Mouse (Mus musculus) kidney, postnatal 14 days (tissue): Measurements from ENCODE around the gene I830077J02Rik.
A peak's percentile ranks its signal among the peaks of the same experiment; 100 is the strongest.
"Not testable (repeated sequence)": the region's sequence is repeated elsewhere in the genome, so short reads cannot be mapped to it uniquely, and the experiment has no call there.

Experiments used
- DNase-seq: peaks from one replicate; pipeline ENCODE4 v3.0.0; 2022; ENCODE audit warnings: mixed read lengths

Gene I830077J02Rik

GRCm38 (mm10) chr3:105932240-105933071 lies at the start of gene I830077J02Rik:
Gene I830077J02Rik (minus strand): TSS chr3:105932664.
- no peak for DNase-seq

- no peak for DNase-seq
Observed at GRCm38 (mm10) chr3:105974174-105974573, 41.7 kb upstream of the I830077J02Rik start.

- DNase-seq: no peak
Observed at GRCm38 (mm10) chr3:105973411-105973810, 40.9 kb upstream of the I830077J02Rik start, which contains the start of gene Ovgp1. Gene Ovgp1 (plus strand): TSS chr3:105973711.

- no peak for DNase-seq
Observed at GRCm38 (mm10) chr3:105971831-105972446, 39.5 kb upstream of the I830077J02Rik start.

- DNase-seq: no peak
Observed at GRCm38 (mm10) chr3:105960700-105961099, 28.2 kb upstream of the I830077J02Rik start.

- DNase-seq: no peak
Observed at GRCm38 (mm10) chr3:105959999-105960398, 27.5 kb upstream of the I830077J02Rik start, which contains the start of gene Atp5f1. Gene Atp5f1 (minus strand): TSS chr3:105960099.

- no peak for DNase-seq
Observed at GRCm38 (mm10) chr3:105959585-105959984, 27.1 kb upstream of the I830077J02Rik start.

- peak; percentile 97 for DNase-seq
Observed at GRCm38 (mm10) chr3:105958974-105959580, 26.6 kb upstream of the I830077J02Rik start, which contains the start of gene Wdr77. Gene Wdr77 (plus strand): TSS chr3:105959369.

- no peak for DNase-seq
Observed at GRCm38 (mm10) chr3:105958204-105958603, 25.7 kb upstream of the I830077J02Rik start.

GRCm38 (mm10) chr3:105957235-105957634 lies 24.8 kb upstream of the I830077J02Rik start:
- DNase-seq: no peak

- DNase-seq: no peak
Observed at GRCm38 (mm10) chr3:105951348-105951747, 18.9 kb upstream of the I830077J02Rik start.

- DNase-seq: no peak
Observed at GRCm38 (mm10) chr3:105936111-105936510, 3.6 kb upstream of the I830077J02Rik start.

- peak; percentile 70 for DNase-seq
Observed at GRCm38 (mm10) chr3:105935033-105935432, 2.6 kb upstream of the I830077J02Rik start.

GRCm38 (mm10) chr3:105933926-105934325 lies 1.5 kb upstream of the I830077J02Rik start:
- DNase-seq: no peak

GRCm38 (mm10) chr3:105931095-105931494 lies 1.4 kb downstream of the I830077J02Rik start:
- DNase-seq: no peak

GRCm38 (mm10) chr3:105929821-105930220 lies 2.6 kb downstream of the I830077J02Rik start:
- no peak for DNase-seq

- DNase-seq: no peak
Observed at GRCm38 (mm10) chr3:105928781-105929180, 3.7 kb downstream of the I830077J02Rik start.

GRCm38 (mm10) chr3:105928195-105928569 lies 4.3 kb downstream of the I830077J02Rik start:
- DNase-seq: no peak

- DNase-seq: no peak
Observed at GRCm38 (mm10) chr3:105927561-105928194, 4.8 kb downstream of the I830077J02Rik start.

GRCm38 (mm10) chr3:105924616-105925015 lies 7.8 kb downstream of the I830077J02Rik start:
- DNase-seq: no peak

- DNase-seq: no peak
Observed at GRCm38 (mm10) chr3:105921959-105922358, 10.5 kb downstream of the I830077J02Rik start.

- not testable (repeated sequence) for DNase-seq
Observed at GRCm38 (mm10) chr3:105920743-105921142, 11.7 kb downstream of the I830077J02Rik start.

- no peak for DNase-seq
Observed at GRCm38 (mm10) chr3:105918355-105918745, 14.1 kb downstream of the I830077J02Rik start.
